Mouse (Mus musculus): ENCODE results near the gene Zbtb3. TPM values are rescaled to one million over a fixed set of nuclear protein-coding genes. Genes with fewer than 3 reads are reported as not detected.

Gene Zbtb3
- polyA plus RNA-seq (2017; shearing (Covaris generic)), result 1.4 TPM

DNA sequence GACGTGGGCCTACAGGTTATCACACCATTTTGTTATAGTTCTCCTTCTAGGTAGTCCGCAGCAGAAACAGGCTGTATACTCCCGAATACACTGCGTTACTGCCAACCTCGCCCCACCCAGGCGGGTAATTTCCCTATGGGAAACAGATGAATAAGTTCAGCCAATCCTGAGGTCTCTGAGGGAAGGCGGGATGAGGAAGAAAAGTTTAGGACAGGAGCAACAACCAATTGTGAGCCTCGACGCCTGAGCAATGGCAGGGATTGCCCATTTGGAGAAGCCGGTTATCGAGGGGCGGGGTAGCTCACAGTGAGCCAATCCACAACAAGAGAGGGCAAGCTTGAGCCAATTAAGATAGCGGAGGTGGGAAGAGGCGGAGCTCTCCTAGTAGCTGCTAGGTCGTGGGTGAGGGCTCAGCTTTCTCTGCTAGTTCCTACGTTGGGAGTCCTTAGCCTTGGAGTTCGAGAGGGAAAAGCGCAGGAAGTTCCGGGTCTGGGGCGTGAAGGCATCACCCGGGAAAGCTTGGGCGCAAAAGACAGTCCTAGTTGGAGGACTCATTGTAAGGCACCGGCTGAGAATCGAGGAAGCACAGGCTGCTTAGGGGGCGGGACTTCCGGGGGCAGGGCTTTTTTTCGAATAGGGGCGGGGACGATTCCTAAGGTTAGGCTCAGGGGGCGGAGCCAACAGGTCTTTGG is at the start of gene Zbtb3:
Zbtb3 (plus strand) TSS at position 426 of the 692 bp plus-strand sequence.

DNA sequence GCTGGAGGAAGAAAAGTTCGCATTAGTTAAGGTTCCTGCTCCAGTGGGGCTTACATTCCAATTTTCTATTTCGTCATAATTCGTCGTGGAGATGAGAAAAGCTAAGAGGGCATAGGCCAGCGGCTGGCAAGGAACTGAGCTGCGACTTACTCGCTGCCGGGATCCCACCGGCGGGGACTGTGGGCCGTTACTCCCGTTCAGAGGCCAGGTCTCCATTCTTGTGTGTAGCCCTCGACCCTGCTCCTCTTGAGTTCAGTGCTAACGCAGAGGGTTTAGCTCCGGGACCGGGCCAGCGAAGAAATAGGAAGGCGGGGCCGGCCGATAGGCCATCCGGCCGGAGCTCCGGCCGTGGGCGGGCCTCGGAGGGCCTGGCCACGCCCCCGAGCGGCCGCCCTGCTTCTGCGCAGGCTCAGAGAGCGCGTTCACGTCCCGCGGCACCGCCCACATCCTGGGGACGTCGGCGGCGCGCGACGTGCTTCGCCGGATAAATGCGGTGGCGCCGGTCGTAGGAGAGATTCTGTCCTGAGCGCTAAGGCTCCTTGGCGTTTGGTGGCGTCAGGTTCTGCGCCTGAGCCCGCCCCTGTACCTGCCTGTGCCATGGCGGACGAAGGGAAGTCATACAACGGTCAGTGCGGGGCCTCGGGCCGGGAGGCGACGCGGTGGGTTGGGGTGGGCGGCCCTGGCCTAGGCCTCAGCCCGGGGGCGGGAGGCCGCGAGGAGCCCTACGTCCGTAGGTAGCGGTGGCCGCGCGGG is 45.5 kb upstream of the Zbtb3 start, which contains the start of gene Nxf1:
Nxf1 (plus strand) TSS at position 439 of the 753 bp plus-strand sequence.

DNA sequence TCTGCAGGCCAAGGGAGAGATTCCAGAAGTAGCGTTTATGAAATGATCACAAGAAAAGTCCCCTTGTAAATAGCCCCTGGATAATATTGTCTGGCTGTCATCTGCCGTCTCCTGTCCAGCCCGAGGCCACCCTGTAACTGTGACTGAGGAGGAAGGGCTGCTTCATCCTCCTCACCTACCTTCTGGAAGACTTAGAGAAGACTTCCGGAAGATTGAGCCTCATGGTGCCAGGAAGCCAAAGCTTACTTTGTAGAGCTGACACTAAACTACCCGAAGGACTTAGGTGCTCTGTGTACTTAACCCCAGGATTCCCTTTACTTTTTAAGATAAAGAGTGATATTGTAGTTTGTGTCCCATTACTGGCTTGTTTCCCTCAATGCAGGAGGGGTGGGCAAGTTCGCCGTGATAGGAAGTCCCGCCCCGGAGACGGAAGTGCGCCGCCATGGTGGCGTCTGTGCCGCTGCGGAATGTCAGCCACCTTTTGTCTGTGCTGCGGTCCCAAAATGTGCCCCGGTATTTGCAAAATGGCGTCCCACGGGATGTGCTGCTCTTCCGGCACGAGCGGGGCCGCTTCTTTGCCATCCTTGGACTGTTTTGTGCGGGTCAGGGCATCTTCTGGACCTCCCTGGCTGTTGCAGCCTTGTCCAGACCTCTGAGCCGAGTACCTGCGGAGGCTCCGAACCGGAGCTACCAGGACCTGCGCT is 31.6 kb upstream of the Zbtb3 start, which contains the start of gene Tmem223:
Tmem223 (plus strand) TSS at position 430 of the 704 bp plus-strand sequence.

DNA sequence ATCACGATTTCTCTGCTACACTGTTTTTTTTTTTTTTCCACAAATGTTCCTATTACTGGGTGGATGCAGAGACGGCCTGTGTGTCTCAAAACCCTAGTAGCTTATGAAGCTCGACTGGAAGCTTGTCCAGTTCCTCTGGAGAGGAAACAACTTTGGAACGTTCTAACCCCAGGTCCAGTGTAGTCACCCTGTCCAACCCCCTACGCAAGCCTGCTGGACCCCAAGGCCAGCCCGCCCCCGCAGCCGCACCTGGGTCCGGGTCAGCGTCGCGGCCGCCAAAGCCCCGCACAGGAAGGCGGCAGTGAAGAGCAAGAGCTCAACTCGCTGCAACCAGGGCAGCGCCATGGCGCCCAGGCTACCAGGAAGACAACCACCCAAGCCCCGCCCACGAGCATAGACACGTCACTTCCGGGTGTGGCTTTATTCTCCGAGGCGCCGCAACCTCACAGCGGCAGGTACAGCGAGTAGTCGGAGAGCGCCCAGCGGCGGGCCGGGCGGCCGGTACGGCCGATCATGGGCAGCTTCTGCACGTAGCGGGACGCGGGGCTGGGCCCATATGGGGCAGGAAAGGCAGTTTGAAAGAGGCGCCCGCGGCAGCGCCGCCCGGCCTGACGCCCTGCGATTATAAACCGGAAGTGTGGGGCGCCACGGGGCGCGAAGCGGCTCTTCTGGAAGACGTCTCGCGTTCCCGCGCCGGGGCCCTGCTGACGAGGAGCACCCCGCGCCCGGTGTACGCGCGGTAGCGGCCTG is 28.1 kb upstream of the Zbtb3 start, which contains the start of gene Tmem179b:
Tmem179b (minus strand) TSS at position 382 of the 750 bp plus-strand sequence.

DNA sequence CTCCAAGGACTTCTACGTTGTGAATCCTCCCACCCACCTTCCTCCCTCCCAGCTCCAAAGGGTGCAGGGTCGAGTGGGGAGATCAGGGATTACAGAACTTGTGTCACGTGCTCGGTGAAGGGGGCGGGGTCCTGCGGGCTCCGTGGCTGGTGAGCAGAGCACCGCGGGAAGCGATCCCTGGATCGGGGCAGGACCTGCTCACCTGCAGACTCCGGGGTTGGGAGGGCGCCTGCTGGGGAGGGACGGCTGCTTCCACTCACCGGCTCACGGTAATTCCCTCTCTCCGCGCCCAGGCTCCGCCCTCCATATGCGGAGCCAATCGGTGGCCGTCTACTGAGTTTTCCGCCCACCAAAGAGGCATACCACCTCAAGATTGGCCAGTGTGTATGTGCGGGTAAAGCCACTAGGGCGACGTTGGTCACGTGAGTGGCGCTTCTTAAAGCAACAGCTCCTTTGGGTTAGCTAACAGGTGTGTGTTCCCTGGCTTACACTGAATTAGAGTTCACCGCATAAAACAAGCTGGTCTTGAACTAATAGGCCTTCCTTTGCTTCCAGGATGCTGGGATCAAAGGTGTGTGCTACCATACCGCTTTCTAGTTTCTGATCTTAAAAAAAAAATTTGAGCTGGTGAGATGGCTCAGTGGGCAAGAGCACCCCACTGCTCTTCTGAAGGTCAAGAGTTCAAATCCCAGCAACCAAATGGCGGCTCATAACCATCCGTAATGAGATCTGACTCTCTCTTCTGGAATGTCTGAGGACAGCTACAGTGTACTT is 16.2 kb upstream of the Zbtb3 start, which contains the start of gene Taf6l:
Taf6l (minus strand) TSS at position 410 of the 774 bp plus-strand sequence.

DNA sequence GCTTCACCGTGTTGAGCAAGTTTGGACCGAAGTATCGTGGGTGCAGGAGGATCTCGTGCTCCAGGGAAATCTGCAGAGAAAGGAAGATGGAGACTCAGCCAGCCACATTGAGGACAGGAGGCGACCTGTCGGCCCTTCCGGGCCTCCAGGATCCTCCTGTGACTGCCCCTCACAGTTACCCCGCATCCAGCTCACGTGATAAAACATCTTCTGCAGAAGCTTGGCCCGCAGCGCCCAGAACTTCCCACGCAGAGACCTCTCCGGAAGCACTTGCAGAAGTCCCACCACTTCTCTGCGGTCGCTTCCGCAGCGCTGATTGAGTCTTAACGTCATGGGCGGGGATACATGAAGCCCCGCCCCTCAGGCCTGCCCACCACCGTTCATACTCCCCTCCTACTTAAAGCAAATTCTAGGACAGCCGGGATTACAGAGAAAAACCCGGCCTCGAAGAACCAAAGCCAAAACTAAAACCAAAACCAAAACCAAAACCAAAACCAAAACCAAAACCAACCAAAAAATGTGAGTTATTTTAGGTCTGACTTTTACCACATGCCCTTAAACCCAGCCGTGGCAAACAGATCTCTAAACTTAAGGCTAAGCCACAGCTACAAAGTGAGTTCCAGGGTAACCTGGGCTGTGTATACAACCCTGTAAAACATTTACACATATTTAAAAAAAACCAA is 4.0 kb upstream of the Zbtb3 start, which contains the start of gene Polr2g:
Polr2g (minus strand) TSS at position 314 of the 683 bp plus-strand sequence.

DNA sequence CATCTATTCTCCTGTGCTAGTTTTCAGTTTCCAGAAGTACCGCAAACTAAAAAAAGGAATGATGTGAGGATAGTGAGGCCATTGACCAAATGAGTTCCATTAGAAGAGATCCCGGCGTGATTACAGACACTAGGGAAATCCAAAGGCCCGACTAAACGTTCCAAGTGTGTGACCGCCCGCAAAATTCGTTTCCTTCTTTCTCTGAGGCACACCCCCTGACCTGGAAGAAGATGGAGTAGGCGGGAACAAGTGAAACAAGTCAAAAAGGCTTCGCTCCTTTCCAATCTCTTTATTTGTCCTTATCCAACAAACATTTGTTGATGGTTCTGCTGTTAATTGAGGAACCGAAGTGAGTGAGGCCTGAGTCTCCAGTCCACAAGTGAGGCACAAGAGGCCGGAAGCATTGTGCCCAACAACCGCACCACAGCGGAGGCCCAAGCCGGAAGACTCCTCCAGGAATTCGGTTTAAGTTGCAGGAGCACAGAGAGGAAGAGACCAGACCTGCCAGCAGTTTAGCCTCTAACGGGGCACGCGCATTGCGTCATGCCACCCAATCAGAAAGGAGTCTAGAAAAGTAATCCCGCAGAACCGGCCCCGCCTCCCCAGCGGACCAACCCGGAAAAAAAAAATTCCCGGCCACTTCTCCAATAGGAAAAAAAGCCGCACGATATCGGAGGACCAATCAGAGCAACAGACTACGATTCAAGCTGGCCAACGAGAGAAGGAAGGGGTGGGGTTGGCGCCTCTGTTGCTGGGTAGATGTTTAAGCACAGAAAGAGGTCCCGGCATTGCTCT is 16.6 kb downstream of the Zbtb3 start, which contains the start of gene Ttc9c:
Ttc9c (minus strand) TSS at position 533 of the 795 bp plus-strand sequence.

DNA sequence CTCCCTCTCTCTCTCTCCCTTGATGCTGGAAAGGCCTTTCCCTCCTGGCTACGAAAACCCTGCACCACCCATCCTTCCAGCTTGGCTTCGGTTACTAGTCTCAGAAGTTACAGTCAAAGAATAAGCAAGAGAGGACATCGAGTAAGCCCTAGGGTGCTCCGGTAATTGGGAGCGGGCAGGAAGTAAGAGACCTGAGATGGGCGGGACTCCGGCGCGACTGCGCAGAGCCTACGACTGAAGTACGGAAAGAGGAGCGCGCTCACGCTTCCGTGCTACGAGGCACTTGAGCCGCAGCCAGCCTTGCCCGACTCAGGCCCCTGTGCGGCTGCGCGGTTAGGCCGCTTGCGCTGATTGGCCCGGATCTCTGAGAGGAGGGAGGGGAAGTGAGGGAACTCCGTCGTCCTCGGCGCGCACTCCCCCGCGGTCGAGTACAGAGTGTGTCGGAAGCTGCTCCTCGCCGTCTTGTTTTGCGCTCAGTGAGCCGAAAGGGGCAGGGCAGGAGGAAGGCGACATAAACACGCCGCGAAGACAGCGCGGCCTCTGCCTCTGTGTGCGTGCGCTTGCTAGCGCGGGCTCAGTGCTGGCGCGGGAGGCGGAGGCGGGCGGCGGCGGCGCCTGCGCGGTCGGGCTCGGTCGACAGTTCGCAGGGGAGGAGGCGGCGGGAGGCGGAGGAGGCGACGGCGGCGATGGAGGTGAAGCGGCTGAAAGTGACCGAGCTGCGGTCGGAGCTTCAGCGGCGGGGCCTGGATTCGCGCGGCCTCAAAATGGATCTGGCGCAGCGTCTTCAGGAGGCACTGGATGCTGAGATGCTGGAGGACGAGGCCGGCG is 17.5 kb downstream of the Zbtb3 start, which contains the start of gene Hnrnpul2:
Hnrnpul2 (plus strand) TSS at position 415 of the 828 bp plus-strand sequence.

DNA sequence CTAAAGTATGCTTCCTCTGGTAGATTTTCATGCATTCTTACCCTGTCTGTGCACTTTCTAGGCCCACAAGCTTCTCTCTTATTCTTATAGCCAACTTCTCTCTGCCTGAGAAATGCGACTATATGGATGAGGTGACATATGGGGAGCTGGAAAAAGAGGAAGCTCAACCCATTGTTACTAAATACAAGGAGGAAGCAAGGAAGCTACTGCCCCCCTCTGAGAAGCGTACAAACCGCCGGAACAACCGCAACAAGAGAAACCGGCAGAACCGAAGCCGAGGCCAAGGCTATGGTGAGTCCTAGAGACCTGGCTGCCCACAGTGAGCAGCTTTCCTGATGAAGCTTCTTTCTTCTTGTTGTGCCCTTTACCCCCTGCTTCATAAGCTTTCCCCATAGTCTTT is 27.3 kb downstream of the Zbtb3 start, which contains the start of gene AC129217.1:
AC129217.1 (plus strand) TSS at position 114 of the 400 bp plus-strand sequence.

DNA sequence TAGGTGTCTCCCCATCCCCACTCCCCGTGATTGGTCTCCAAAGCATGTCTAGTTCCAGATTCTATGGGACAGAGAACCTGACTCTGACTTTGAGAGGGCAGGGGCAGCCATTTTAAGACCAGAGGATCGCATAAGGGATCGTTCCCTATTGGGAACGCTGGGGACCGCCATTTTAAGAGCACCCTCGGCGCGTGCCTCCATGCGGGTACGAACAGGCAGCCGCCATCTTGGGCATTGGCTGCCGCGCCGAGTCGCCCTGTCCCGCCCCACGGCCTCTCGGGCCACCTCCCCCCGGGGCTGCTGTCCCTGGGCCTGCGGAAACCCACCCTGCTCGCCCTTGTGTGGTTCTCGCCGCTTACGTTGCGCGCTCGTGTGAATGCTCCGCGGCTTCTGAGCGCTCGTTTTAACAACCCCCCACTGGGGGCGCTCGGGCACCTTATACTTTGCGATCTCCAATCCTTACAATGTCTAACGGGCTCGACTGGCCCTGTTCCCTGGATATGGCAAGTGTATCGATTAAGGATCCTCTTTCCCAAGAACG is 35.0 kb downstream of the Zbtb3 start, which contains the start of gene Bscl2:
Bscl2 (plus strand) TSS at position 217 of the 541 bp plus-strand sequence.

DNA sequence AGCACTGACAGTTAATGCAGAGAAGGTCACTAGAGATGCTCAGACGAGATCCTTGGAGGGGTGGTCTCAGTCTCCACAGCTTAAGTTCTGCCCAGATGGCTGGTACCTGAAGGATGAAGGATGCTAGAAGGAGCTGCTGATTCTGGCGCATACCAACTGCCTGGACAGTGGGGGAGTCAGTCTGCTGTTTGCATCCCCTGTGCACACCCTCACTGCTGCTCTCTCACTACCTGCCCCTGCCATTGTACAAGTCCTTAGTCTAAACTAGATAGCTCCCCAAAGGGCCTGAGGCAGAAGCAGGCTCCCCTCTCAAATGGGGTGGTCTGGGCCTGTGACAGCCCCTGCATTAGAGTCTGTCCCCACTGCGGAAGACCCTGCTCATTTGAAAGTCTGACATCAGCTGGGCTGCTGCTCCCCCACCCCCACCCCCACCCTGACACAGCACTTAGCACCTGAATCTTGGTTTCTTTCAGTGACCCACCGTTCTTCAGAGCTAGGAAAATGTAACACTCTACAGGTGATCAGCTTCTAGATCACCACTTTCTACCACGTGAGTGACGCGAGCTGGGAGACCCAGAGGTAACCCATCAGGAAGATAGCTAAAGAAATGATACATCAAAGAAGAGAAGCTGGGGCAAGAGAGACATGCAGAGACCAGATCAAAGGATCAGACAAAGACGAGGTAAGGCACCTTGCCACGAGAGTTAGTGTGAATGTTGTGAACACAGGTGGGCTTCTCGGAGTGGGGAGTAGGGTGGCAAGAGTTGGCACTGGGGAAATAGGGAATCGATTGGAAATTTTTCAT is 37.0 kb downstream of the Zbtb3 start, which contains the start of gene Gng3:
Gng3 (minus strand) TSS at position 92 of the 805 bp plus-strand sequence.

DNA sequence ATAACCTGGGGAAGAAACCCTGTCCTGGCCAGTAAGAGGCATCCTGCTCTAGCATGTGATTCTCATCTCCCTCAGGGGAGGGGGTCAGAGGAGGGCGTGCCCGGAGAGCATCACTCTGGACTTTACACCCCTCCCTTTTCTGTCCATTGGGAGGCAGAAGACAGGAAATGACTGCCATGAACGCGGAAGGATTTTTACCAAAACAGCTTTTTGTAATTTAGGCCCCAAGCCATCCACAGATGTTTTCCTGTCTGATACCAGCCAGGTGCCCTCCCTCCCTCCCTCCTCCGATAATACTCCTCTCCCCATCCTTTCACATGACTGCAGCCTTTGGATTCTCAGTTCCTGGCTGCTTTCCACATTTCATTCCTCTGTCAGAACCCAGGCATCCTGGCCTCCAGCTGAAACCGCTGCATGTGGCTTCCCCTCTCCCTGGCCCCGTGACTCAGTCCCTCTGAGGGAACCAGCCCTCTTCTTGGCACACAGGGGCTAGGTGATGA is 48.1 kb downstream of the Zbtb3 start, which contains the start of gene Lrrn4cl:
Lrrn4cl (plus strand) TSS at position 367 of the 500 bp plus-strand sequence.

Other genes starting within 250 kb of the Zbtb3 start
- not detected for gene Slc22a8, start 211.3 kb upstream of the Zbtb3 start, polyA plus RNA-seq (2017; shearing (Covaris generic))
- gene Slc22a6, start 184.5 kb upstream of the Zbtb3 start, polyA plus RNA-seq (2017; shearing (Covaris generic)), result not detected
- gene Chrm1, start 138.8 kb upstream of the Zbtb3 start, polyA plus RNA-seq (2017; shearing (Covaris generic)), result not detected
- gene Slc3a2, start 79.2 kb upstream of the Zbtb3 start, polyA plus RNA-seq (2017; shearing (Covaris generic)), result 546 TPM
- 91.5 TPM for gene Wdr74, start 66.7 kb upstream of the Zbtb3 start, polyA plus RNA-seq (2017; shearing (Covaris generic))
- 3.0 TPM for gene 1700092M07Rik, start 61.8 kb upstream of the Zbtb3 start, polyA plus RNA-seq (2017; shearing (Covaris generic))
- gene Stx5a, start 61.1 kb upstream of the Zbtb3 start, polyA plus RNA-seq (2017; shearing (Covaris generic)), result 246 TPM
- gene Nxf1, start 45.5 kb upstream of the Zbtb3 start, polyA plus RNA-seq (2017; shearing (Covaris generic)), result 362 TPM
- 32.4 TPM for gene Tmem223, start 31.6 kb upstream of the Zbtb3 start, polyA plus RNA-seq (2017; shearing (Covaris generic))
- gene Tmem179b, start 28.1 kb upstream of the Zbtb3 start, polyA plus RNA-seq (2017; shearing (Covaris generic)), result 143 TPM
- gene Taf6l, start 16.1 kb upstream of the Zbtb3 start, polyA plus RNA-seq (2017; shearing (Covaris generic)), result 9.7 TPM
- gene Polr2g, start 4.0 kb upstream of the Zbtb3 start, polyA plus RNA-seq (2017; shearing (Covaris generic)), result 74.4 TPM
- gene Ttc9c, start 16.8 kb downstream of the Zbtb3 start, polyA plus RNA-seq (2017; shearing (Covaris generic)), result 23.9 TPM
- gene Hnrnpul2, start 17.5 kb downstream of the Zbtb3 start, polyA plus RNA-seq (2017; shearing (Covaris generic)), result 14.0 TPM
- not detected for gene AC129217.1, start 27.2 kb downstream of the Zbtb3 start, polyA plus RNA-seq (2017; shearing (Covaris generic))
- 70.9 TPM for gene Bscl2, start 34.9 kb downstream of the Zbtb3 start, polyA plus RNA-seq (2017; shearing (Covaris generic))
- gene Gng3, start 36.6 kb downstream of the Zbtb3 start, polyA plus RNA-seq (2017; shearing (Covaris generic)), result not detected
- not detected for gene Lrrn4cl, start 48.2 kb downstream of the Zbtb3 start, polyA plus RNA-seq (2017; shearing (Covaris generic))
- gene Ubxn1, start 68.9 kb downstream of the Zbtb3 start, polyA plus RNA-seq (2017; shearing (Covaris generic)), result 131 TPM
- gene Uqcc3, start 78.4 kb downstream of the Zbtb3 start, polyA plus RNA-seq (2017; shearing (Covaris generic)), result 24.6 TPM
- 37.0 TPM for gene Lbhd1, start 81.2 kb downstream of the Zbtb3 start, polyA plus RNA-seq (2017; shearing (Covaris generic))
- not detected for gene Gm49403, start 81.4 kb downstream of the Zbtb3 start, polyA plus RNA-seq (2017; shearing (Covaris generic))
- gene 1810009A15Rik, start 86.3 kb downstream of the Zbtb3 start, polyA plus RNA-seq (2017; shearing (Covaris generic)), result 26.9 TPM
- gene Gm49416, start 86.4 kb downstream of the Zbtb3 start, polyA plus RNA-seq (2017; shearing (Covaris generic)), result not detected
- gene Ints5, start 90.5 kb downstream of the Zbtb3 start, polyA plus RNA-seq (2017; shearing (Covaris generic)), result 29.7 TPM
- 91.7 TPM for gene Ganab, start 95.5 kb downstream of the Zbtb3 start, polyA plus RNA-seq (2017; shearing (Covaris generic))
- gene B3gat3, start 117.8 kb downstream of the Zbtb3 start, polyA plus RNA-seq (2017; shearing (Covaris generic)), result 45.8 TPM
- gene Rom1, start 126.8 kb downstream of the Zbtb3 start, polyA plus RNA-seq (2017; shearing (Covaris generic)), result 3.3 TPM
- 67.4 TPM for gene Eml3, start 127.0 kb downstream of the Zbtb3 start, polyA plus RNA-seq (2017; shearing (Covaris generic))
- gene Mta2, start 139.3 kb downstream of the Zbtb3 start, polyA plus RNA-seq (2017; shearing (Covaris generic)), result 219 TPM
- 49.1 TPM for gene Tut1, start 151.3 kb downstream of the Zbtb3 start, polyA plus RNA-seq (2017; shearing (Covaris generic))
- 292 TPM for gene Eef1g, start 164.5 kb downstream of the Zbtb3 start, polyA plus RNA-seq (2017; shearing (Covaris generic))
- 147 TPM for gene Ahnak, start 186.7 kb downstream of the Zbtb3 start, polyA plus RNA-seq (2017; shearing (Covaris generic))